Mouse (Mus musculus): Measurements from ENCODE around the gene Mob4. TPM values are rescaled to one million over a fixed set of nuclear protein-coding genes. Genes with fewer than 3 reads are reported as not detected.

The Mob4 gene
- polyA plus RNA-seq, 1 experiment from 2014 or later: 183 TPM

DNA sequence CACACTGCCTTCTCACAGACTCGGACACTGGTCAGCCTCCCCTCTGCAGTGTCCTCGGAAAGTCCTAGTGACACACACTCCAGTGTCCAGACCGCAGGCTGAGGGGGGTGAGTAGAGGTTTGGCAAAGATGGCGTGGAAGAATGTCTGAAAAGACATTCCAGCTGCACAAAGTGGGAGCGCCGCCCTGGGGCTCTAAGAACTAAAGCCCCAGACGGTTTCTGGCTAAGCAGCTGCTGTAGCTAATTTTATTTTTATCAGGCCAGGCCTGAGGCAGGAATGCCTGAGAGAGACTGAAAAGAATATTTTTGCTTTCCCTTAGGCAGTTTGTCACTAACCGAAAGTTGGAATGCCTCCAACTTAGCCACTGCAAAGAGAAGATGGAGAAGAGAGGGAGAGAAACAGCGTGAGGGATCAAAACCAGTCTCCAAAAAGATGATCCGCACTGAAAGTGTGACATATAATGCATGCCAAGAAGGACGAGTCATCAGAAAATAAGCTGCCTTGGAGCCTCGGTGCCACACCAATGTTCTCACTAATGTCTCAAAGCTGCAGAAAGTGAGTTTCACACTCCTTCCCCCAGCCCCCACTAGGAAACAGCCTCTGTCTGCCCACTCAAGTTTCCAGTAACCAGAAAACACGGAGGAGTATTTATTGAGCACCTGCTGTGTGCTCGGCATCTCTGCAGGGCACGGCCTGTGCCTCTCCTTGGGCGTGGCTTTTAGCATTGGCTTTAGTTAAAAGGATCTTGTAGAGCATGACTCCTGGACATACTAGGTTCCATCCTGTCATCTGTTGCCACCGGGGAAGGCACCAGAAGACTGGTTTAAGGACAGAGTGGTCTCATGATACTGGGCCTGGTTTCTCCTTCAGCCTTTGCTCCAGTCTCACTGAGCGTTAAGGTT, 71.1 kb downstream of the Mob4 start:
- Histone ChIP-seq H3K4me1 (replicated peaks; ENCODE audit: control insufficient read depth, insufficient read depth, low read length) (no peaks in the 10 kb centered on the region), H3K9ac (ENCODE audit: low read depth, low read length) (no peak overlapping the region), H3K27me3 (ENCODE audit: control insufficient read depth, insufficient read depth, low read length) (no peaks in the 10 kb centered on the region), H3K27ac (ENCODE audit: low read depth, low read length) (no peak overlapping the region), H3K4me2 (replicated peaks; ENCODE audit: low read depth, low read length) (no peak overlapping the region), H3K4me3 (ENCODE audit: low read depth, low read length) (no peak overlapping the region), H3K36me3 (ENCODE audit: control insufficient read depth, insufficient read depth, low read length) (no peaks in the 10 kb centered on the region), H3K9me3 (ENCODE audit: control insufficient read depth, low read length) (no peaks in the 10 kb centered on the region)
- DNase-seq (ENCODE audit: low spot score) (no peak), ATAC-seq (ENCODE audit: low FRiP score) (no peak)
- 76% methylated on average over 18 of the region's 18 CpGs for WGBS

Other genes starting within 250 kb of the Mob4 start
- gene Ankrd44, start 204.8 kb upstream of the Mob4 start, polyA plus RNA-seq (2014; fragmentation: Nextera tagmentation; extraction: Ambion mirVana): 15.1 and 19.4 TPM in 2 replicates
- 366 and 384 TPM in 2 replicates for gene Sf3b1, start 103.8 kb upstream of the Mob4 start, polyA plus RNA-seq (2014; fragmentation: Nextera tagmentation; extraction: Ambion mirVana)
- gene Coq10b, start 78.5 kb upstream of the Mob4 start, polyA plus RNA-seq (2014; fragmentation: Nextera tagmentation; extraction: Ambion mirVana): 36.2 and 41.4 TPM in 2 replicates
- gene Hspe1, start 43.1 kb upstream of the Mob4 start, polyA plus RNA-seq (2014; fragmentation: Nextera tagmentation; extraction: Ambion mirVana): 421 and 434 TPM in 2 replicates
- 354 and 387 TPM in 2 replicates for gene Hspd1, start 43.0 kb upstream of the Mob4 start, polyA plus RNA-seq (2014; fragmentation: Nextera tagmentation; extraction: Ambion mirVana)
- gene Rftn2, start 95.6 kb downstream of the Mob4 start, polyA plus RNA-seq (2014; fragmentation: Nextera tagmentation; extraction: Ambion mirVana): 9.7 and 10.8 TPM in 2 replicates
- gene Mars2, start 105.9 kb downstream of the Mob4 start, polyA plus RNA-seq (2014; fragmentation: Nextera tagmentation; extraction: Ambion mirVana): 2.7 TPM in 2 replicates
- gene Boll, start 232.2 kb downstream of the Mob4 start, polyA plus RNA-seq (2014; fragmentation: Nextera tagmentation; extraction: Ambion mirVana): 0.20 and 0.42 TPM in 2 replicates

All from hindbrain, embryonic 11.5 days (tissue).